Mouse (Mus musculus) thymus, postnatal 36 days (tissue): ENCODE measurements around the gene Proz.
"Not testable (repeated sequence)": the region's sequence is repeated elsewhere in the genome, so short reads cannot be mapped to it uniquely, and the experiment has no call there.

Experiments
- DNase-seq, 2 experiments: peaks; one replicate each; pipeline ENCODE4 v3.0.0; 2022; ENCODE audit warnings: mixed read lengths in 2 of 2

Proz gene

DNA sequence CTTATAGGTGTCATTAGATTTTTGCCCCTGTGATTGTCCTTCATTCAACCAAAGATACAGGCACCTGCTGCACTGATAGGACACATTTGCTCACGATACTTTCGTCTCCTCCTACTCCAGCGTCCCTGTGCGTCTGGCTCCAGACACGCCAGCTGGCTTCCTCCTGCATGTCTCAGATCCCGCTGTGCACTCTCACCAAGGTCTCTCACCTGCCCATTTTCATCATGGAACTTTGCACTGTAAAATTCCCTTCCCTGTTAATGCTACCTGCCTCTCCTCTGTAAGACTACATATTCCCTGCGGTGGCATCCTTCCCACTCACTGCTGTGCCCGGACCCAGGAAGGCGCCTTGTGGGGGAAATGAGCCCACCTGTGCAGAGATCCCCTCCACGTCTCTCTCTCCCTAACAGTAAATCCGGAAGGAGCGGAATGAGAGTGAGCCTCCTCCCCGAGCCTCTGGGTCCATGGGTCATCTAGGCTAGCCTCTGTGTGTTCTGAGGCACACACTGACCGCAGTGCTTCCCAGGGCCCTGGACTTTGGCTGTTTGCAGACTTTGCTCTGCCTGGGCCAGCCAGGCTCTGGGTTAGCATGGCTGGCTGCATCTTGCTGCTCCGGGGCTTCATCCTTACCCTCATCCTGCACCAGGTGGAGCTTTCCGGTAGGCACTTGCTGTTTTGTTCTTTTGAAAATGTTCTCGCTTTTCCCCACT is at the start of gene Proz:
Gene Proz (plus strand): TSS at position 474 of the 710 bp plus-strand sequence.
- no peak for DNase-seq

DNA sequence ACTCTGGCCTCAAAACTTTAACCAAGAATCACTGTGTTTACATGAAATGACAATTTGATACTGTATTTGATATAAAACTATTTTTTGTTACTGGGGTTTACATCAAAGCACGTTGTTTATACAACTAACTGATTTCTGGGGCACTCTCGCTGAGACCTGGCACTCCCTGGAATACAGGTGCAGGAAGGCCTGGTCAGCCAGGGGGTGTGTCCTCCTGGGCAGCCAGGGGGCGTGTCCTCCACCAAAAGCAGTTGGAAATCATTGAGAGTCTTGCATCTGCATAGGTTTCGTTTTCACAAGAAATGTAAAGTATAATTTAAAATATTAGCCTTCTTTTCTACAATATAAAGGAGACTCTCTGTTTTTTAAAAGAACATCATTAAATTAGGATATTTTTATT is 41.2 kb upstream of the Proz start:
- no peak for DNase-seq

DNA sequence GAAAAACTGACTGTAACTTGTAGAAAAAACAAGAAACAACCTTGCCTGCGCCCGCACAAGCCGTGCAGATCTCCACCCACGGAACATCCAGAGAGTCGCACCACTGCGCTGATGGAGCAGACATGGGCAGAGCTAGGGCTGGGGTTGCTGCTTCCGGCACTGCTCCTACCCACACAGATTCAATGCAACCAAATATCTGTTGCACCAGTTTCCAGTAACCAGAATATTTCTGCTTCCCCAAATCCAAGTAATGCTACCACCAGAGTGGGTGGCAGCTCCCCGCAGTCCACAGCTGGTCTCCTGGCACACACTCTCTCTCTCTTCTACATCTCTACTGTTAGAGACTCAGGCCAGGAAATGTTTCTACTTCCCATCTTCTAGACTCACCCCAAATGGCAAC is 38.9 kb upstream of the Proz start:
- DNase-seq, result no peak

DNA sequence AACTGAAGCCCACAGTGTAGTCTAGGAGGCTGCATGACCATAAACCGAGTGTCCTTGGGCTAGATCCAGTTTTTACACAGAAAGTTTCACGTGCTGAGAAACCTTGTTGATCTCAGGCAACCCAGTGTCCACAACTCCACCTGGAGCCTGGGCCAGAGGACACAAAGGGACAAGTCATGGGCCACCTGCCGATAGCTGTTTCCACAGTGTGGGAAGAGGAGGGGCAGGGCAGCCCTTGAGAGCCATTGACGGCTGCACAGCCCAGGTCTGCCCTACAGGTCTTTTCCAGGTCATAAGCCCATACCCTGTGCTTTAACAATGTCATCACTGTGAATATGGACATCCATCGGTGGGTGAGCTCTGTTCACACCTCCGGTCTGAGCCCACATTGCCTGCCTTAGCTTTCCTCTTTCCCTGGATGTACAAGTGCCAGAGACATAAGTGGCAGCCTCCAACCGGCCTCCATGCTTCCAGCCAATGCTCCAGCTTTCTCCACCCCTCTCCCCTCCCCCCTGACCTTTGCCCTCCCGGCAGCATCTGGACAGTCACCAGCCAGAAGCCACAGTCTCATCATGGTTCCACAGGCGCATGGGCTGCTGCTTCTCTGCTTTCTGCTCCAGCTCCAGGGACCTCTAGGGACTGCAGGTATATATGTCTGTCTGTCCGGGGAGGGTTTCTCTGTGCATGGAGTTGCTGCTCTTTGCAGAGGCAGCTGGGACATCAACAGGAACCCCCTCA is 35.1 kb upstream of the Proz start, which contains the start of gene F7:
Gene F7 (plus strand): TSS at position 548 of the 738 bp plus-strand sequence.
- no peak for DNase-seq

DNA sequence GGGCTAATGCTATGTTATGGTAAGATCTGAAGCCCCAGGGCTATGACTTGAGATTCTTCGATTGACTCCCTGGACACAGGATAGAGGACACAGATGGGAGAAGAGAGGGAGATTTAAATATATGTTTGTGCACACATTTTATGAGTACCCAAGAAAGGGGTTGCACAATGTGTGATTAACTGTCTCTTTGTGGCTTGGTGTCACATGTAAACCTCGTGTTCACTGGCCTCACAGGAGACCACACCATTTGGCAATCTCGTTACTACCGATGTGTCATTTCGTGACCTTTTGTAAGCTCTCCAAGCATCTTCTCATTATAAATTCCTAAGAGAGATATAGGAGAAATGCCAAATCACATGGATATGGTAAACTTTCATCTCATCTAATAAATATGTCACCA is 33.1 kb upstream of the Proz start:
- DNase-seq, result no peak

DNA sequence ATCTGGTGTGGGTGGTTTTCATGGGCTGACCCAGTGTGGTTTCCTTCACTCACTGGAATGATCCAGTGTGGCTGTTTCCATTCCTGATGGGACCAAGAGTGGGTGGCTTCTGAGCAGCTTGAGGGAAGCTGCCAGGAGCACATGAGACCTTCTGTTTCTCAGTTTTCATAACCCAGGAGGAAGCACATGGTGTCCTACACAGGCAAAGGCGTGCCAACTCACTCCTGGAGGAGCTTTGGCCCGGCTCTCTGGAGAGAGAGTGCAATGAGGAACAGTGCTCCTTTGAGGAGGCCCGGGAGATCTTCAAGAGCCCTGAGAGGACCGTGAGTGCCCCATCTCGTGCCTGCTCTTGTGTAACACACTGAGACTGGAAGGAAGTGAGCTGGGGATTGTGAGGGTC is 32.2 kb upstream of the Proz start:
- DNase-seq, result no peak

DNA sequence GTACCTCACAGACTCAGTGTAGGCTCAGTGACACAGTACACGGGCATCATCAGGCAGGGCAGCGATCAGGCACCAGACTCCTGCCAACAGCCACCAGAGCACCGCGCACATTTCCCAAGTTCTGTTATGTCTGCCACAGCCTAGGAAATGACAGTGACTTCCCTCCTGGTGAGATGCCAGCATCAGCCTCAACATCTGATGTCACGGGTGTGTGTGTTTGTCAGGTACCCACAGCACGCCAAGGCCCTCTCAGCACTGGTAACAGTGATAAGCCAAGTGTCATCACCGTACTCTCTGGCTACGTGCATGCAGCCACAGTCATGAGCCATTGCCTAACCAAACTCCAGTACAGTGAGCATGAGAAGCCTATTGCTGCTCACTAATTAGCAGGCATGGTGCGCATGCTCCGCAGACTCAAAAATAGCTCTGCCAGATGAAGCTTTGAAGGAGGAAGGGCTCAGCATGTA is 24.3 kb upstream of the Proz start:
- no peak for DNase-seq

DNA sequence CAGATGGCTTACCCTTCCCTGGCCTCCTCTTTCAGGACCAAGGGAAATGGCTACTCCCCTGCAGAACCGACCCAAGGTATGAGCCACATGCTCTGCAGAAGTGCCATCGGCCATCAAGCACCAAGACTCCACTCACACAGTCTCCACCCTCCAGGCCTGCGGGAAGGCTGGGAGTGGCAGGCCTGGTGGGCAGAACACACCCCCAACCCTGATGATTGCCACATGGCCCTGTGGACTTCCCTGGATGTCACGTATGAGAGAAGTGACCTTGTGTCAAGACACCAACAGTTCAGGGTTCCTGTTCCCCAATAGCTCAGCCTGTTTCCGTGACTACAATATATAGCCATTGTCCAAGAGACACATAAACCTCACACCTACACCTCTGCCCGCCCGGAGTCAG is 23.7 kb upstream of the Proz start, which contains the start of gene F10:
Gene F10 (plus strand): TSS at position 294 of the 400 bp plus-strand sequence.
- DNase-seq, result no peak

DNA sequence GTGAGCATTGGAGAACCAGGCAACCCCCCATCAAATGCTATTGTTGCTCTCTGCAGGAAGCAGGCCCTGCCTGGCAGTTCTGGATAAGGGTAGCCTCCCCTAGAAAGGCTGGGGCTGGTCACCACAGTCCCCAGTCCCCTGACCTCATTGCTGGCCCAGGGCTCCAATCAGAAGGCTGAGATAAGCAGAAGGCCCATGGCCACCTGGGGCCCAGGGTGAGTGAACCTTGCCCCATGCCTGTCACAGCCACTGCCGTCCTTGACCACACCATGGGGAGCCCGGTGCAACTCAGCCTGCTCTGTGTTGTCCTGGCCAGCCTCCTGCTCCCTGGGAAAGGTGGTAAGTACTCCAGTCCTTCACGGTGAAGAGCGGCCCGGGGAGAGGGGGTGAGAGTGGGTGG is 23.1 kb upstream of the Proz start:
- no peak for DNase-seq

DNA sequence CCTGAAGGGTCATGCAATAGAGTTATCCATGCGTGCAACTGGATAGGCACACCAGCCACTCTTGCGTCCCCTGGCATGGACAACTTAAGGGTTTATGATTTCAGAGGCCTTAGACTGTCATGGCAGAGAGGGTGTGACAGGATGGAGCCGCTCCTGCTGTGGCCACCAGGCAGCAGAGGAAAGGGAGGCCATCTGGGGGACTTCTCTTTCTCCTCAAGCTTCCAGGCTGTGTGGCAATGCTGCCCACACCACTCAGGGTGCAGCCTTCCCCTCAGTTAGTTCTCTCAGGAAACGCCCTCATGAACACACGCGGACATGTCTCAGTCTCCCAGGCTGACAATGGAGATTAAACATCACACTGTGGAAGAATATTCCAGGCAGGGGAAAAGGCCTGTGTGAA is 21.7 kb upstream of the Proz start:
- no peak for DNase-seq

DNA sequence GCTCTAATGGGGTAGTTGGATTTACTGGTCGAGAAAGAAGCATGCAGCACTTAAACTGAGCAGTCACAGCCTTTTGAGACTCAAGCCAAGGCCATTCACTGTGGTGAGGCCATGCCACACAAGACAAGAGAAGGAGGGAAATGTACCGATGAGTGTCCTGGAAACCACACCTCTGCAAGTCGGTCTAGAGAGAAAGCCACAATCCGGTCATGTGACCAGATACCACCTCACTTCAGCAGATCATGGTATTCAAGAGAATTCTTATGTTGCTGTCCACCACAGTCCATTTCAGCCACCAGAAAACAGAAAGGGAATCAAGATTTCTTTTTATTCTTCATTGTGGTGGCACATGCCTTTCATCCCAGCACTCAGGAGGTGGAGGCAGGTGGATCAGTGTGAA is 19.3 kb upstream of the Proz start:
- DNase-seq, result no peak

DNA sequence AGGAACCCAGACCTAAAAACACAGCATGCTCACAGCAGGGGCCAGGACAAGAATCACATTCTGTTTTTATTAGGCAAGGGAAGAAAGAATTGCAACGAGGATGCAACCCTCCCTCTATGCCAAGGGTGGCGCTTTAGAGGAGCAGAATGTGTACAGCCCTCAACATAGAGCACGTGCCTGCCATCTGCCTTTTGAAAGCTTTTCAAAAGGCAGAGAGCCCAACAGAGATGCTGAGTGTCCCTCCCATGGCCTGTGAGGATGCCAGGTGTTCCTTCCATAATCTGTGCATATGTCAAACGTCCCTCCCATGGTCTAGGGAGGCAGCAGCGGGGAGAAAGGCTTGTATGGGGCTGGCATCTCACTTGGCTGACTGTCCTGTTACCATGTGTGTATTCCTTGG is 13.1 kb upstream of the Proz start:
- DNase-seq, result no peak

DNA sequence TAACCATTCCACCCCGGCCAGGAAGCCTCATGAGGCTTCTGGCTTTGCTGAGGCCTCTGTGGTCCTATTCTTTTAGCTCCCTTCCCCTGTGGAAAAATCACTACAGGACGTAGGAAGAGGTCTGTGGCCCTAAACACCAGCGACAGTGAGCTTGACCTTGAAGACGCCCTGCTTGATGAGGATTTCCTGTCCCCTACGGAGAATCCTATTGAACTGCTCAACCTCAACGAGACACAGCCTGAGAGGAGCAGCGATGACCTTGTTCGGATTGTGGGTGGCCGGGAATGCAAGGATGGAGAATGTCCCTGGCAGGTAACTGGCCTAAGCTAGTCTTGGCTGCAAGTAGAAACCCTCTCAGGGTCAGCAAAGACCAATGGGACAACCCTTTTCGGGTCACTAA is 10.2 kb upstream of the Proz start:
- DNase-seq, result no peak

DNA sequence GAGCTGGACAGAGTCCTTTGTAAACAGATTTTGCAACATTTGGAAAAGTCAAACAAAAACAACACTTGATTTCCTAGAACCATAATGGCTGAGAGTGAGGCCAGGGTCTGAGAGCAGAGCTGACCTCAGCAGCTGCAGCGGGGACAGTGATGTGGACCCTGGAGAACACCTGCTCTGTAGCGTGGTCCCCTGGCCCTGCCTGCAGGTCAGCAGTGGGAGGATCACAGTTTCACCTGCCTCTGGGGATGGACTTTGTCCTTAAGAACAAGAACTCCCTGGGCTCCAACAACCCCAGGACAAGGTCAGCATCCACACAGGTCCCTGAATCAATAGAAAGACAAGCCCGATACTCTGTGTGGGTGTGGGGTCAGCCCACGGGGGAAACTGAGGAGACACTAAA is 3.4 kb upstream of the Proz start:
- DNase-seq, result no peak

DNA sequence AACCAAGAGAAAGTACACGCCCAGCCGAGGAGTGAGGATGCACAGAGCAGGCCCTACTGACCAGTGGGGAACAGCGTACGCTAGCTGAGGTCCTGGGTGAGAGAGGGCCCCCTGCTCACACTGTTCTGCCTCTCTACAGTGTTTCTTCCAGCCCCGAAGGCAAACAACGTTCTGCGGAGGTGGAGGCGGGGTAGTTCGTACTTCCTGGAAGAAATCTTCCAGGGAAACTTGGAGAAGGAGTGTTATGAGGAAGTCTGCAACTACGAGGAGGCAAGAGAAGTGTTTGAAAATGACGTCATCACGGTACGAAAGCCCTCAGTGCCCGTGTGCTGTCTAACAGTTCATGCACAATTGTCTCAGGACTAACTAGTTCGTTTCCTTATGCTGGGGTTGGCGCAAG is 2.4 kb downstream of the Proz start:
- DNase-seq, result no peak

DNA sequence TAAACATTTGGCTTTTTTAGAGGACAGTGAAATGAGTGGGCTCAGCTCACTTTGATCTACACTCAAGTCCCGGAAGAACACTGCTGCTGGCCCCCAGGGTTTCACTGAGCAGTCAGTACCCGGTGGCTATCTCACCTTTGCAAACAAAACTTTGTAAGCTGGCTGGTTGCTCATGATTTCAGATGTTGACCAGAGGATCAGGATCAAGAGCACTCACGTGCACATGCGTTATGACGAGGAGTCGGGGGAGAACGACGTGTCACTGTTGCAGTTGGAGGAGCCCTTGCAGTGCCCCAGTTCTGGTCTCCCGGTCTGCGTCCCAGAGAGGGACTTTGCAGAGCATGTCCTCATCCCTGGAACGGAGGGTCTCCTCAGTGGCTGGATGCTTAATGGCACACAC is 12.5 kb downstream of the Proz start:
- DNase-seq, result no peak

DNA sequence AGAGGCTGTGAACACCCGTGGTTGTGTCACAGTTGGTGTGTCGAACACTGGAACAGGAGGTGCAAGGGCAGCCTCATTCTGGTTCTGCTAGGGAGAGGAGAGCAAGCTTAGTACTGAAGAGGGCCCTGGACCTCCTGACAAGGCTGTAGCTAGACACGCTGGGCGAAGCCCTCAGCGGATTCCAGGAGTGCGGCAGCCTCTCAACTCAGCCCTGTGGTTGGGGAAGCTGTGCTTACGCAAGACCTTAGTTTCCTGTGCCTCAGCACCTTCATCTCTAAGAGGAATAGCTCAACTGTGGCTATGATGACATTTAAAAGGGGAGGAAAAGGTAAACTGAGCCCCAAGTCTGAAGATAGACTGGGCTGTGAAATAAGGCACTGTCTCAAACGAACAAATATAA is 14.3 kb downstream of the Proz start:
- no peak for DNase-seq

DNA sequence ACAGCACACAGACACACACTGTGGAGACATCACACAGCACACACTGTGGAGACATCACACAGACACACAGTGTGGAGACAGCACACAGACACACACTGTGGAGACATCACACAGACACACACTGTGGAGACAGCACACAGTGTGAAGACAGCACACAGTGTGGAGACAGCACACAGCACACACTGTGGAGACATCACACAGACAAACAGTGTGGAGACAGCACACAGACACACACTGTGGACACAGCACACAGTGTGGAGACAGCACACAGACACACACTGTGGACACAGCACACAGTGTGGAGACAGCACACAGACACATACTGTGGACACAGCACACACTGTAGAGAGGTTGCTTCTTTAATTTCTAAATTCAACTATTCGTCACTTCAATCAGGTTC is 14.9 kb downstream of the Proz start:
- DNase-seq, result not testable (repeated sequence)

DNA sequence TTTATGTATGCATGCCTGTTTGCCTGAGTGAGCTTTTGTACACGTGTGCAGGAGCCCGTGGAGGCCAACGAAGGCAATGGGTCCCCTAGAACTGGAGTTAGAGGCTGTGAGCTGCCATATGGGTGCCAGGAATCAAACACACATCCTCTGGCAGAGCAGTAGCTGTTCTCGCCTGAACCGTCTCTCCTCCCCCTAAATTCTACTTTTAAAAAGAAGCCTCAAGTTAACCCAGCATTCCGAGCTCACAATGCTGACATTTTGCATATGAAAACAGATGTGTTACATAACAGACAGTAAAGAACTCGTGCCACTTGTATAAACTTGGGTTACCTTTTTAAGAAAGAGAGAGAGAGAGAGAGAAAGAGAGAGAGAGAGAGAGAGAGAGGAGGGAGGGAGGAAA is 16.8 kb downstream of the Proz start:
- DNase-seq, result no peak

DNA sequence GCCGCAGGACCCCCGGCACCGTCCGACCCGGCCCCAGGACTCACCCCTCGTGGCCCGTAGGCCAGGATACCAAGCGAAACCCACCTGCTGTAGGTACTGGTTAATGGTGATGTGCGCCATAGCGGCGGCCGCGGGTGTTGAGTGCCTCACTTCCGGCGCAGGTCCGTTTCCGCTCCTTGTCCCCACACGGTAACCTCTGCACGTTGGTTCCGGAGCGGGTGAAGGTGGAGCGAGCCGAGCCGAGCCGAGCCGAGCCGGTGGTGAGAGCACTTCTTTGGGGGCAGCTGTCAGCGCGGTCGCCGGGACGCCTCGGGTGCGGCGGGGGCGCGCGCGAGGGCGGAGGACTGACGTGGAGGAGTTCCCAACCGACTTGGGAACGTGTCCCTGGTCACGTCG is 44.0 kb downstream of the Proz start:
- peak; percentile 87 to 90 for DNase-seq

DNA sequence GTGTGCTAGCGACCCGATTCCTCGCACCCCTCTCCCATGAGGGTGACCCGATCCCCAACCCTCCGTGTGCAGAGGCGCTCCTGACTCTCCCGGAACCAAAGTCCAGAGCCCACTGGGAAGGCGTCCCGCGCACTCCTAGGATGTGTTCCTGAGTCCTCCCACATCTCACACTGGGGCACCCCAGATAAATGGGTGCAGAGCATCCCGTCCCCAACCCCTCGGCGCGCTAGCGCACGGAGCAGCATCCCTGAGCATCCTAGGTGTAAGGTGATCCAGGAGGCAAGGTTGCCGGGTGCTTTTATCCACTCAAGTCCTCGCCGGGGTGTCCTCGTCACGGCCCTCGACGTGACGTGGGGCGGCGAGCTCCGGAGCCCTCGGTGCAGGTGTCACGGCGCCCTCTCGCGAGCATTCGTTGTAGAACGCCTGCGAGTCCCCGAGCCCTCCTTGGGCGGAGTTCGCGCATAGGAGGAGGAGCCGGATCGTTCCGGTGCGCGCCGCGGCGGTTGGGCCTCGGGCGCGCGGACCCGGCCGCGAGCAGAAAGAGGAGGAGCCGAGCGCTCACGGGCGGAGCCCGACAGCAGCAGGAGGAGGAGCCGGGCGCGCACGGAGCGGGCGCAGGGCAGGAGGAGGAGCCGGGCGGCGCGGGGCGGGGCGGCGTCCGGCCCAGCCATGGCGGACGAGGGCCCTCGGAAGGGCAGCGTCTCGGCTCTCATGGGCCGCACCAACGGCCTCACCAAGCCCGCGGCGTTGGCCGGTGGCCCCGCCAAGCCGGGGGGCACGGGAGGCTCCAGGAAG is 44.6 kb downstream of the Proz start, which contains the start of the genes Pcid2 and Cul4a:
Gene Pcid2 (minus strand): TSS at position 373 of the 795 bp plus-strand sequence.
Gene Cul4a (plus strand): TSS at position 535 of the 795 bp plus-strand sequence.
- peak; percentile 97 to 98 for DNase-seq

DNA sequence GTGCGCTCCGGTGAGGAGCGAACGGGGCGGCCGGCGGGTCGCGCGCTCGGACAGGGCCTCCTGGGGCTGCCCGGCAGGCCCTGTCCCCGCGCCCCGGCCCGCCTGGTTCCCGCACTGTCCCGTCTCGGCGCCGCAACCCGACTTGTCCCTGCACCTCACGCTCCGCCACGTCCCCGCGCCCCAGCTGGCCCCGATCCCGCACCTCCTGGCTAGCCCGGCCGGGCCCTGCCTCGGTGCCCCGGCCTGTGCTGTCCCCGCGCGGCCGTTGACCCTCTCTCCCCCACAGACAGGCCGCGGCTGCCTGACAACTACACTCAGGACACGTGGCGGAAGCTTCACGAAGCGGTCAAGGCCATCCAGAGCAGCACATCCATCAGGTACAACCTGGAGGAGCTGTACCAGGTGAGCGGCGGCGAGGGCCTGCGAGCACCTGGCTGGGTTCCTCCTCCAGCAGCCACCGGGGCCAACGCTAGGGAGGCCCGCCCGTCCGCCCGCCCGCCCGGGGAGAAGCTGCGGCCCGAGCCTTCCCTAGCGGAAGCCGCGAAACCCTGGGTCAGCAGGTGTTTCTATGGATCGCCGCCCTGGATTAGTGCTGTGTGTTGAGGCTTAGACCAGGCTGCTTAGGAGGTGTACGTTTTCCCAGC is 45.3 kb downstream of the Proz start:
- DNase-seq, result peak; percentile 44 to 63
